Mouse (Mus musculus) yolk sac, embryonic 10.5 days (tissue): ENCODE results near the gene Fbxl17.
A peak's percentile ranks its signal among the peaks of the same experiment; 100 is the strongest.

Source experiments
- DNase-seq: peaks from one replicate; pipeline ENCODE4 v3.0.0-alpha.2; 2017; ENCODE audit warnings: low spot score

Gene Fbxl17

GRCm38 (mm10) chr17:63326227-63326626 is 173.6 kb downstream of the Fbxl17 start:
- no peak for DNase-seq

DNA sequence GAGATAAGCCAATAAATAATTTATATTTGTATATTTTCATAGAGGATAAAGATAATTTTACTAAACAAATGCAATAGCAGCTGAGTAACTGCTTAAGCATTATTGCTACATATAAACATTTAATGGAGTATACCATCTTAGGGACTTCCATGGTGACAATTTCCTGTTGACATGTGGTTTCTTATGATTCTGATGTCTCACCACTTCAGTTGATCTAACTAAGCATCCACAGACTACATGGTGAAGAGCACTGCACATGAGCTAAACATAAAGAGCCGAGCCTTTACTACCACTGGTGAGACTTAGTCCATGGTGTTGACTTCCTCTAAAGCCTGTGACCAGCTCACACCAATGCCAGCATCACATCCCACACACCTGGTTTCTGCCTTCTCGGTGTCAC is 175.1 kb downstream of the Fbxl17 start:
- no peak for DNase-seq

- DNase-seq: peak; percentile 68
Measured at GRCm38 (mm10) chr17:63324039-63324438, 175.8 kb downstream of the Fbxl17 start.

GRCm38 (mm10) chr17:63322846-63323245 is 177.0 kb downstream of the Fbxl17 start:
- no peak for DNase-seq

DNA sequence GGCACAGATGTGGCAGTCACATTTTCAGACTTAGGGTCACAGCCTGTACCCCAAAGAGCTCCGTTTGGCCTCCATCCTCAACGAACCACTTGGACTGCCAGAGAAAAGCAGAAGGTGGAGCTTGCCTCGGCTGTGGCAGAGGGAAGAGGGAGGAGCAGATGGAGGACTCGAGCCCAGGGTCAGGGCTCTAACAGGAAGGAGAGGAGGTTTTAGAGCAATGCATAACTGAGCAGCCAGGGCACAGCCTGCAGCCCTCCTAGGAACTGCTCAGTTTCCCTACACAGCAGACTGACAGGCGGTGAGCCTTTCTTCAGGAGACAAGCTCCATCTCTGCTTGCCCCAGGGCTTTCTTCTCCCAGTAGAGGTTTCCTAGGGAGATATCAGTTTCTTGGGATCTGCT is 178.5 kb downstream of the Fbxl17 start:
- DNase-seq: no peak

DNA sequence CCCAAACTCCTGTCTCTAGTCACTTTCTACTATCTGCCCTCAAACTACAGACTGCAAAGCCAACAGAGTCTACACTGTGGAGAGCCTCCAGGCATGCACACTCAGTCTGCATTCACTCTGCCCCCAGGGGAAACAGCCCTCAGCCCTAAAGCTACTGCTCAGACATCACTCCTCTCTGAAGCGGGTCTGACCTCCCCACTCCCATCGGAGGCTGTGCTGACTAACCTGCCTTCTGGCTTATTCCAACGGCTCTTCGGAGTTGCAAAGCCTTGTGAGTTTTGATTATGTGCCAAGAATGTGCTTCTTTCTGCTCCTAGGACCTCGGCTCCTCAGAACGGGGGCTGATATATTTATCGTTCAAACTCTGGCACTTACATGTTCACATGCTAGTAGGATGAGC is 182.3 kb downstream of the Fbxl17 start:
- no peak for DNase-seq

- no peak for DNase-seq
Measured at GRCm38 (mm10) chr17:63315646-63316480, 184.0 kb downstream of the Fbxl17 start.

- no peak for DNase-seq
Measured at GRCm38 (mm10) chr17:63312804-63313203, 187.0 kb downstream of the Fbxl17 start.

DNA sequence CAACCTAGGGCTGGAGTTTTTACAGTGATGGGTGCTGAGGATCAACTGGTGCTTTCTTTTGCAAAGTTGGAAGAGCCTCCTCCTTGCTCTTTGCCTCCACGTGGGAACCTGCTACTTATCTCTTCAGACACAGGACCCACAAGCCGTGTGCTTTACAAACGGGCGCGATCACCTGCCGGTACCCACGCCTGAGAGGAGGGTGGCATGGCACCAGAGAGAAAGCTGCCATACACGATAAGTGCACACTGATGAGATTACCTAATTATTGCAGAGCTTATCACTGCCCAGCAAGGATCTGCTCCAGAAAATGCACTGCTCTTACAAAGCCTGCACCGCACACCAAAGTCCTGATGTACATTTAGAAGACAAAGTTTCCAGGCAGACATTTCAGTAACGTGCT is 187.5 kb downstream of the Fbxl17 start:
- DNase-seq: no peak

GRCm38 (mm10) chr17:63311613-63312012 is 188.2 kb downstream of the Fbxl17 start:
- DNase-seq: no peak

- no peak for DNase-seq
Measured at GRCm38 (mm10) chr17:63310021-63310420, 189.8 kb downstream of the Fbxl17 start.

- no peak for DNase-seq
Measured at GRCm38 (mm10) chr17:63303862-63304261, 196.0 kb downstream of the Fbxl17 start.

DNA sequence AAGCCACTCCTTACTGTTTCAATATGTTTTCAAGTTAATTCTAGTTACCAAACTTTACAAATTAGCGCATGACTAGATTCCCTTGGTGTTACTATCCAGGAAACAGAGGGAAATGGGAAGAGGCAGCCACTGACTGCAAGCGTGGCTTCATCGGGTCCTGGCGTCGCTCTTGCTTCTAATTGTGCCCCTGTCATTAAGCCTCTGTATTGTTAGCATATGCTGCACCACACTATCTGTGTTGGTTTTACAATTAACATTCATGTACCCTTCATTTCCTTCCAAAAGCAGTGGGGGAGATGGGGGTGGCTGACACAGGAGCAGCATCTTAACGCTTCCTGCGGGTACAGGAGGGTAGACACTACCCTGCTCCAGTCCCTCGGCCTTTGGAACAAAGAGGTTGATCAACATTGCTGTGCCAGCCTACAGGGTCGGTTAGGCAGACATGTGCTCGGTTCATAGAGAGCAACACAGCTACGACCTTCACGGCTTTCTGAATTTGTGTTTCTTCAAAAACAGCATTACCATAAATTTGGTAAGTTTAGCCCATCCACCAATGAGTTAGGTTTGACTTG is 197.9 kb downstream of the Fbxl17 start:
- no peak for DNase-seq

DNA sequence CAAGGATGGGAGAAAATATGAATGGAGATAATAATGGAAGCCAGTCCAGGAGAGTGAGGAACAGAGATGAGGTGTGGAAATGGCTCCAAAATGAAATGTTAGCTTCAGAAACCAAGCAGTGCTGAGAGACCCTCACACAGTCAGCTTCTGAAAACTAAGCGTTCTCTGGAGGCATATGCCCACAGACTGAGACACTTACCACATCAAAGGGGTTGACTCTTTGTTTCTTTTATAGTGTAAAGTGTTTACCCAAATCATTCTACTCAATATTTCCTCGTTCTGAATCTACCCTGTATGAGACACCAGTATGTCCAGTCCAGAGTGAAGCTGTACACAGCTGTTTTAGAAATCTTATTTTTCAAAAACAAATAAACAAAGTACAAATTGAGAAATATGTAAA is 204.3 kb downstream of the Fbxl17 start:
- no peak for DNase-seq

GRCm38 (mm10) chr17:63294961-63295360 is 204.9 kb downstream of the Fbxl17 start:
- DNase-seq: no peak

DNA sequence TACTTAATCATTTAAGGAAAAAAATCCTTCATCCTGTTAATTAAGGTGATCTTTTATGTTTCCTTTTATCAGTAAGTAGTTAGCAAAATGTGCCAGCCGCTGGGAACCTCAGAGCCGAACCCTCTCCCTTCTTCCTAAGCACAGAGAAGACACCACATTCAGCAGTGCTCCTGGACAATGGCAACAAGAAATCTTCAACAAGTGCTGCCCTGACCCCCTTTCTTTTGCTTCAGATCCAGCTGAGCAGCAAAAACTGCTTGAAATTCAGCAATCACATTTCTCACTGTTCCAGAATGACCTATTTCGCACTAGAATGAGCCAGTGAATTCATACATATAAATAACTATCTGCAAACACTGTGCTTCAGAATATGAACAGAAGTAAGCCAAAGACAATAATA is 205.8 kb downstream of the Fbxl17 start:
- no peak for DNase-seq

GRCm38 (mm10) chr17:63289317-63289913 is 210.4 kb downstream of the Fbxl17 start:
- DNase-seq: no peak

DNA sequence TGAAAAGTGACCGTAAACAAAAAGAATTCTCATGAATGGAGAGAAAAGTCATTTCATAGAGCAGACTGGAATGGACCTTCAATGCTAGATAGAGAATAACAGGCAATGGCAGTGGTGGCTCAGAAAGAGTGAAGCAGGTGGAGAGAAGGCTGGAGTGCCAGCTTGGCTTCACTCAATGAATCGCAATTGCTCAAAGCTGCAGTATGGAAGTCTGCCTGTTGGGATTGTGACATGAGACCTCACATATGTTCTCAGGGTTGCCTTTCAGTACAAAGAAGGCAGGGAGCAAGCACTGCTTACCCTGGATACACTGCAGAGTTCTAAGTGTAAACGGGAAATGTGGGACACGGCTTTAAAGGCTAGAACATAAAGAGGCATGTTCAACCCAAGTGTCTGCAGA is 211.0 kb downstream of the Fbxl17 start:
- DNase-seq: no peak

DNA sequence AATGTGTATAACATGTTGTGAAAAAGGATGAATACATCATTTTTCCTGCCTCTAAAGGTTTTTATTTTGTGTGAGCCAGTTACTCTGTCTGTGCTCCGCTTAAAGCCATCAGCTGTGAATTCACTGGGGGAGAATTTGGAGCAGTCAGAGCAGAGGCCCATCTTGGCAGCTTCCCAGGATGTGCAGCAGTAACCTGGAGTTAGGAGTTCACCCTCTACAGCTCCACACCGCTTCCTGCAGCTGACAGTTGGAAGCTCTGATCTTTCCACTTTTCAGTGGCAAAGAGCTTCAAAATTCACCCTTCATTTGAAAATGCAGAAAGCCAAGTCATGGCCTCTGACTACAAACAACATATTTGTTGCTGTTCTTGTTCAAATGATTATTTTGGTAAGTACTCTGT is 212.4 kb downstream of the Fbxl17 start:
- no peak for DNase-seq

DNA sequence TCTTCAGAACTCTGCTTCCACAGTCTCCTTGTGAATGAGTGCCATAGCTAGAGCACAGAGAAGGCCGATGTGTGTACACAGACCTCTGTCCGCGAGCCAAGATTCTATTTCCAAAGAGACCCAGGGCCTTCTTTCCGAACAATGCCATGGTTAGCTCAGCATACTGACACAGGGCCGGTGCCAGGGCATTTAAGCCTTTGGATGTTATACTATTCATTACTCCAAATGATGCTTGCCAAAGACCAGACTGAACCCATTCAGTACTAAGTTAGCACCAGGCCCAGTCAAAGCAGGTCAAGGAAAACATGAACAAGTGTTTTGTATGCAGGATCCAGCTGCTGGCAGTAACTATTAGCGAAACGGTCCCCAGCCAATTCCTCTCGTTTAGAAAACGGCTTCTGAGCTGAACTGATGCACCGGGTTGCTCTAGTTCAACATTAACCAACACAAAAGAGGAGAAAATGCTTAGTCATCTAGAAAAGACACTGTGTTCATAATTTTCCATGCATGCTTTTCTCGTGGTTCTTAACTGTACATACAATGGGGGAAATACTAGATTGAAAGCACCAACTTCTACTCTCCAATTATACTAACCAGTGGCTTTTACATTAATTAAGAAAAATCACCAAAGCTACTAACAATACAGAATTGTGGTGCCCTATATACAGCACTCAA is 214.4 kb downstream of the Fbxl17 start:
- DNase-seq: no peak

GRCm38 (mm10) chr17:63284074-63284473 is 215.7 kb downstream of the Fbxl17 start:
- DNase-seq: no peak

DNA sequence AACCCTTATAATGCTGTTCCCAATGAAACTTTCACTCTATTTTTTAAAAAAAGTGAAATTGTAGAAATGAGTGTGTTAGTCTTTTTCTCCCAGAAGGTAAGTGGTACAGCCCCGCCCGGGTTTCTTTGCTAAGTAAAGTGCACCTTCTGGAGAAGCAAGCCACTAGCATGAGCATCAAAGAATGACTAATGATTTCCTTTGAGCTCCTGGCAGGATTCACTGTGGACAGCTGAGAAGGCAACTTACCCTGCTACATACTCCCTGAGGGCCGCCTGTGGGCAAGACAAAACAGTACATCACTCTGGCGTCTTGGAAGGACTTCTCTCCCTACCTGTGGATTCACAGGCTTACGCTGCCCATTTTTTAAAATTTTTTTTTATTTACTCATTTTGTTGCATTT is 217.8 kb downstream of the Fbxl17 start:
- DNase-seq: no peak

DNA sequence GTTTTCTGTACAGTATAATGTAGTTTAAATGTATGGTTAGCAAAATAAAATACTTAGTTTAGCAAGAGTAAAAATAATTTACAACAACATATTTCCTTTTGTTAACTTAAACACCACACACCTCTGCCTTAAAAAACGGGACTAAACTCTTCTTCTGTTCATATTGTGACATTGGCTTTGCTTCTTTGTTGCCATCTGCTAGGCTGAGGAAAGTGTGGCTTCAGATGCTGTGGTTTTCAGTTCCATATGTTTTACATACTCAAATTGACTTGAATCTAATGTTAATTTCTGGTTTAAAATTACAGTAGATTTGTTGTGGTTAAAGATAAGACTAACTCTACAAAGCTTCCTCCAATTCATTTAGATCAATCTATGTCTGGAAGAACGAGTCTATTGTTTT is 218.8 kb downstream of the Fbxl17 start:
- no peak for DNase-seq
